Mouse (Mus musculus) heart, embryonic 10.5 days (tissue): ENCODE results near the gene Sqstm1. TPM values are rescaled to one million over a fixed set of nuclear protein-coding genes. Genes with fewer than 3 reads are reported as not detected.
"Not testable (repeated sequence)": the region's sequence is repeated elsewhere in the genome, so short reads cannot be mapped to it uniquely, and the experiment has no call there.

Experiments
- DNase-seq: peaks from one replicate; pipeline ENCODE4 v3.0.0-alpha.2; 2017; ENCODE audit warnings: low spot score
- H3K27ac ChIP-seq: fragments of 300-500 bp; sonication (generic); 2 replicates; pipeline ENCODE4 v1.5.1; 2016; ENCODE audit warnings: mild to moderate bottlenecking
- H3K27me3 ChIP-seq: fragments of 300-500 bp; sonication (generic); 2 replicates; pipeline ENCODE4 v1.6.1; 2016; ENCODE audit warnings: mild to moderate bottlenecking; ENCODE audit not compliant: poor library complexity, insufficient read depth, severe bottlenecking
- H3K36me3 ChIP-seq: fragments of 300-500 bp; sonication (generic); 2 replicates; pipeline ENCODE4 v1.6.1; 2016; ENCODE audit warnings: mild to moderate bottlenecking, moderate library complexity
- H3K4me1 ChIP-seq: fragments of 300-500 bp; sonication (generic); 2 replicates; pipeline ENCODE4 v1.6.1; 2016; ENCODE audit warnings: mild to moderate bottlenecking
- H3K4me3 ChIP-seq: fragments of 300-500 bp; sonication (generic); 2 replicates; pipeline ENCODE4 v1.5.1; 2016; ENCODE audit warnings: mild to moderate bottlenecking, moderate library complexity
- H3K9me3 ChIP-seq: fragments of 300-500 bp; sonication (generic); 2 replicates; pipeline ENCODE4 v1.6.1; 2016; ENCODE audit warnings: mild to moderate bottlenecking, moderate library complexity
- WGBS: fragments of 180-500 bp; shearing (Covaris S2); methylation state at CpG from one replicate; pipeline ENCODE4 v1.1.7; 2016; 5-methylcytosine and 5-hydroxymethylcytosine counted together
- polyA plus RNA-seq: library from polyadenylated mRNA; unstranded; fragments of >200 nt; fragmentation: Nextera tagmentation; extraction: Ambion mirVana; gene quantifications from 2 replicates; pipeline ENCODE4 v1.2.1, GENCODE M21; 2016

Sqstm1 gene
- polyA plus RNA-seq, 1 experiment from 2014 or later: 193 TPM

GRCm38 (mm10) chr11:50174111-50174729 lies 36.4 kb downstream of the Sqstm1 start, which contains the start of gene Mrnip:
Gene Mrnip, plus strand, starts transcription at chr11:50174444.
- H3K27me3 ChIP-seq, DNase-seq, H3K9me3 ChIP-seq: not testable (repeated sequence)
- Histone ChIP-seq H3K4me1 (peaks cover 30% of the 10 kb centered on the region), H3K4me3 (peak within 1 kb of the TSS; percentile 81), H3K36me3 (peaks cover 46% of the 10 kb centered on the region), H3K27ac (peak within 1 kb of the TSS; percentile 88)
- 5% methylated on average over 19 of the region's 19 CpGs for whole genome bisulfite sequencing

GRCm38 (mm10) chr11:50168352-50168751 lies 42.3 kb downstream of the Sqstm1 start:
- Histone ChIP-seq H3K27ac (no peak overlapping the region), H3K9me3 (no peaks in the 10 kb centered on the region), H3K4me1 (no peaks in the 10 kb centered on the region), H3K27me3 (no peaks in the 10 kb centered on the region), H3K36me3 (peaks cover 60% of the 10 kb centered on the region), H3K4me3 (no peak overlapping the region)
- WGBS: 84% methylated on average over 5 of the region's 5 CpGs
- no peak for DNase-seq

GRCm38 (mm10) chr11:50162338-50163050 lies 48.1 kb downstream of the Sqstm1 start:
- H3K4me1 ChIP-seq: peaks cover 6% of the 10 kb centered on the region; the same call in 1 of the 2 replicates
- H3K4me3 ChIP-seq: no peak overlapping the region
- H3K9me3 ChIP-seq: no peaks in the 10 kb centered on the region
- no peaks in the 10 kb centered on the region for H3K27me3 ChIP-seq
- peaks cover 66% of the 10 kb centered on the region for H3K36me3 ChIP-seq
- DNase-seq: no peak
- WGBS: 90% methylated on average over 3 of the region's 3 CpGs
- no peak overlapping the region for H3K27ac ChIP-seq

- H3K4me1 ChIP-seq: peaks cover 6% of the 10 kb centered on the region; the same call in 1 of the 2 replicates
- H3K36me3 ChIP-seq: peaks cover 73% of the 10 kb centered on the region
- no peak overlapping the region for H3K27ac ChIP-seq
- no peaks in the 10 kb centered on the region for H3K9me3 ChIP-seq
- WGBS: 55% methylated on average over 10 of the region's 10 CpGs
- no peaks in the 10 kb centered on the region for H3K27me3 ChIP-seq
- DNase-seq: no peak
- H3K4me3 ChIP-seq: no peak overlapping the region
These were observed 48.9 kb downstream of the Sqstm1 start for GRCm38 (mm10) chr11:50161578-50162304.

GRCm38 (mm10) chr11:50159347-50159746 lies 51.3 kb downstream of the Sqstm1 start:
- no peaks in the 10 kb centered on the region for H3K9me3 ChIP-seq
- H3K4me1 ChIP-seq: peaks cover 13% of the 10 kb centered on the region
- no peaks in the 10 kb centered on the region for H3K27me3 ChIP-seq
- no peak overlapping the region for H3K4me3 ChIP-seq
- WGBS: 77% methylated on average over 4 of the region's 4 CpGs
- no peak for DNase-seq
- H3K27ac ChIP-seq: no peak overlapping the region
- H3K36me3 ChIP-seq: peaks cover 89% of the 10 kb centered on the region

- Histone ChIP-seq H3K4me3 (no peak overlapping the region), H3K4me1 (peaks cover 20% of the 10 kb centered on the region), H3K36me3 (peaks cover 89% of the 10 kb centered on the region), H3K27me3 (no peaks in the 10 kb centered on the region), H3K9me3 (no peaks in the 10 kb centered on the region), H3K27ac (no peak overlapping the region)
- no peak for DNase-seq
- 88% methylated on average over 7 of the region's 7 CpGs for WGBS
These were observed 52.3 kb downstream of the Sqstm1 start for GRCm38 (mm10) chr11:50158346-50158745.

GRCm38 (mm10) chr11:50156725-50157258 lies 53.8 kb downstream of the Sqstm1 start:
- H3K9me3 ChIP-seq: no peaks in the 10 kb centered on the region
- H3K36me3 ChIP-seq: peaks cover 94% of the 10 kb centered on the region
- no peak overlapping the region for H3K27ac ChIP-seq
- H3K4me1 ChIP-seq: peaks cover 17% of the 10 kb centered on the region
- no peak overlapping the region for H3K4me3 ChIP-seq
- DNase-seq: no peak
- H3K27me3 ChIP-seq: no peaks in the 10 kb centered on the region
- WGBS: 90% methylated on average over 16 of the region's 16 CpGs

GRCm38 (mm10) chr11:50155785-50156184 lies 54.8 kb downstream of the Sqstm1 start:
- H3K27ac ChIP-seq: no peak overlapping the region
- H3K9me3 ChIP-seq: no peaks in the 10 kb centered on the region
- 87% methylated on average over 2 of the region's 2 CpGs for WGBS
- DNase-seq: no peak
- peaks cover 14% of the 10 kb centered on the region; the same call in 1 of the 2 replicates for H3K4me1 ChIP-seq
- H3K27me3 ChIP-seq: no peaks in the 10 kb centered on the region
- no peak overlapping the region for H3K4me3 ChIP-seq
- H3K36me3 ChIP-seq: peaks cover 95% of the 10 kb centered on the region

- Histone ChIP-seq H3K27ac (no peak overlapping the region), H3K9me3 (no peaks in the 10 kb centered on the region), H3K4me3 (no peak overlapping the region), H3K4me1 (peaks cover 14% of the 10 kb centered on the region; the same call in 1 of the 2 replicates), H3K36me3 (peaks cover 97% of the 10 kb centered on the region), H3K27me3 (no peaks in the 10 kb centered on the region)
- WGBS: 86% methylated on average over 12 of the region's 12 CpGs
- no peak for DNase-seq
These were observed 55.7 kb downstream of the Sqstm1 start for GRCm38 (mm10) chr11:50154777-50155520.

- 74% methylated on average over 9 of the region's 9 CpGs for WGBS
- no peak overlapping the region for H3K4me3 ChIP-seq
- DNase-seq: no peak
- no peaks in the 10 kb centered on the region for H3K27me3 ChIP-seq
- peaks cover 97% of the 10 kb centered on the region for H3K36me3 ChIP-seq
- H3K27ac ChIP-seq: no peak overlapping the region
- H3K9me3 ChIP-seq: no peaks in the 10 kb centered on the region
- H3K4me1 ChIP-seq: peaks cover 14% of the 10 kb centered on the region; the same call in 1 of the 2 replicates
These were observed 56.5 kb downstream of the Sqstm1 start for GRCm38 (mm10) chr11:50154166-50154565.

- Histone ChIP-seq H3K27ac (no peak overlapping the region), H3K4me3 (no peak overlapping the region), H3K36me3 (peaks cover 88% of the 10 kb centered on the region), H3K4me1 (peaks cover 25% of the 10 kb centered on the region), H3K9me3 (no peaks in the 10 kb centered on the region), H3K27me3 (no peaks in the 10 kb centered on the region)
- DNase-seq: no peak
- WGBS: 85% methylated on average over 3 of the region's 3 CpGs
These were observed 59.3 kb downstream of the Sqstm1 start for GRCm38 (mm10) chr11:50151374-50151773.

- Histone ChIP-seq H3K27ac (no peak overlapping the region), H3K27me3 (no peaks in the 10 kb centered on the region), H3K9me3 (no peaks in the 10 kb centered on the region), H3K36me3 (peaks cover 89% of the 10 kb centered on the region), H3K4me3 (no peak overlapping the region), H3K4me1 (peaks cover 19% of the 10 kb centered on the region)
- DNase-seq: no peak
- 78% methylated on average over 9 of the region's 9 CpGs for WGBS
These were observed 61.0 kb downstream of the Sqstm1 start for GRCm38 (mm10) chr11:50149603-50150150.
